Mouse (Mus musculus) liver, embryonic 14.5 days (tissue): Measurements from ENCODE around the gene Prkd3.

Source experiments
- CTCF ChIP-seq: IDR thresholded peaks from 2 replicates; pipeline ENCODE4 v1.5.1; 2016; ENCODE audit warnings: antibody characterized with exemption, low read depth, control low read depth
- EP300 ChIP-seq: IDR thresholded peaks from 2 replicates; pipeline ENCODE4 v1.6.1; 2016; ENCODE audit warnings: antibody characterized with exemption, low read depth

DNA sequence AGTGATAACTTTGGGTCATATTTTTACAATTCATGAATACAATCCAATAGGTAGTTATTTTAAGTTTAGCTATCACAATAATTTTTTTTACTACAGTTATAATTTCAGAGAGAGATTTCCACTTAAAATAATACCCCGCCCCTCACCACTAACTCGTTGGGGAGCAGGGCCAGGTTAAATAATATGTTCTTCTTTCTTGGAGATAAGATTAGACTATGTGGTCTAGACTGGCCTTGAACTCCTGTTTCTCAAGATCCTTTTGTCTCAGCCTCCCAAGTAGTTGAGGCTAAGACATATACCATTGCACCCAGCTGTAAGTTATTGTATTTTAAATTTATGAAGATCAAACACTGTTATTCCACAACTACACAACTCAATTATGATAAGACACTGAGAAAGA lies 7.0 kb downstream of the Prkd3 start:
- TF ChIP-seq EP300 (no peak), CTCF (no peak)
